Mouse (Mus musculus) liver, postnatal 0 days (tissue): ENCODE results near the gene Gas2.

Experiments used
- CTCF ChIP-seq: sonication (generic); IDR thresholded peaks from 2 replicates; pipeline ENCODE4 v1.5.1; 2016; ENCODE audit warnings: antibody characterized with exemption, low read depth
- EP300 ChIP-seq: IDR thresholded peaks from 2 replicates; pipeline ENCODE4 v1.6.1; 2016; ENCODE audit warnings: antibody characterized with exemption, low read depth, mild to moderate bottlenecking

GRCm38 (mm10) chr7:51872597-51872996 lies 10.8 kb downstream of the Gas2 start:
- TF ChIP-seq EP300 (no peak), CTCF (no peak)
